ENCODE assay signal across 10 mouse cellular contexts in genomic region chr5:64580340-64580723, GRCm38 (mm10).
A peak's percentile ranks its signal among the peaks of the same experiment; 100 is the strongest.
DNase-seq lines count a peak whose midpoint lies in the region; ATAC-seq and TF ChIP-seq lines count a peak whose summit lies in the region.
"Had no signal": no experiment of that assay in that cellular context is flagged by ENCODE, and none has a peak within 500 bp of the region (broad histone marks: within the 10 kb centered on the region; RNA-seq: fewer than 3 reads in every experiment).

No protein-coding gene starts in this region.

- no peak for DNase-seq in lung, postnatal 10 days
- peak; percentile 49 to 54 for DNase-seq in kidney, postnatal 36 days
- DNase-seq in cerebellum, postnatal 25 days, result no peak
- DNase-seq in left cerebral cortex, adult 2 months (ENCODE audit: extremely low spot score in 1 of 2, low spot score in 2 of 2), result no peak
- DNase-seq: cerebellum, adult 11 months had no signal

- peak overlapping the region; percentile 15; the same call in 1 of the 2 replicates for H3K27ac ChIP-seq in forebrain, embryonic 13.5 days
- no peak overlapping the region for H3K27ac ChIP-seq in forebrain, embryonic 12.5 days
- H3K27ac ChIP-seq in lung, embryonic 15.5 days, result peak overlapping the region; percentile 84
- peak overlapping the region; percentile 87; the same call in 1 of the 2 replicates for H3K27ac ChIP-seq in stomach, embryonic 14.5 days (ENCODE audit: low read length)
- H3K27ac ChIP-seq in left cerebral cortex, adult 2 months, result no peak overlapping the region
- H3K27ac ChIP-seq: macrophage had no signal

- intact Hi-C loops in left cerebral cortex, adult 2 months (cut with DNase I), result no loop called here

- H3K9me3 ChIP-seq in forebrain, embryonic 13.5 days (replicated peaks), result no peaks in the 10 kb centered on the region
- no peaks in the 10 kb centered on the region for H3K9me3 ChIP-seq in forebrain, embryonic 12.5 days
- no peaks in the 10 kb centered on the region for H3K9me3 ChIP-seq in lung, embryonic 15.5 days
- H3K9me3 ChIP-seq in stomach, embryonic 14.5 days (ENCODE audit: control insufficient read depth, low read depth, low read length), result no peaks in the 10 kb centered on the region

- no peaks in the 10 kb centered on the region for H3K36me3 ChIP-seq in forebrain, embryonic 13.5 days (ENCODE audit: poor library complexity, severe bottlenecking)
- no peaks in the 10 kb centered on the region for H3K36me3 ChIP-seq in forebrain, embryonic 12.5 days (replicated peaks)
- H3K36me3 ChIP-seq in lung, embryonic 15.5 days, result no peaks in the 10 kb centered on the region
- H3K36me3 ChIP-seq in stomach, embryonic 14.5 days (ENCODE audit: control insufficient read depth, insufficient read depth, low read length), result no peaks in the 10 kb centered on the region

- no peak for ATAC-seq in forebrain, embryonic 13.5 days
- no peak for ATAC-seq in forebrain, embryonic 12.5 days (ENCODE audit: low FRiP score)
- ATAC-seq in lung, embryonic 15.5 days (ENCODE audit: borderline replicate concordance, extremely low read depth, low FRiP score, low TSS enrichment), result no peak
- no peak for ATAC-seq in stomach, embryonic 14.5 days (ENCODE audit: insufficient number of reproducible peaks, insufficient read depth, low FRiP score, low read depth)

- H3K4me1 ChIP-seq in forebrain, embryonic 13.5 days, result peaks cover 15% of the 10 kb centered on the region
- H3K4me1 ChIP-seq in forebrain, embryonic 12.5 days, result peaks cover 16% of the 10 kb centered on the region
- peaks cover 47% of the 10 kb centered on the region for H3K4me1 ChIP-seq in lung, embryonic 15.5 days
- H3K4me1 ChIP-seq in stomach, embryonic 14.5 days (ENCODE audit: control insufficient read depth, insufficient read depth, low read length), result peaks cover 36% of the 10 kb centered on the region

- TF ChIP-seq CTCF in left cerebral cortex, adult 2 months (IDR thresholded peaks at IDR 0.05), result no peak

- peak overlapping the region; percentile 40; the same call in 1 of the 2 replicates for H3K4me2 ChIP-seq in forebrain, embryonic 13.5 days
- H3K4me2 ChIP-seq in forebrain, embryonic 12.5 days, result no peak overlapping the region
- peak overlapping the region; percentile 40; the same call in 1 of the 2 replicates for H3K4me2 ChIP-seq in lung, embryonic 15.5 days
- peak overlapping the region; percentile 32; the same call in 1 of the 2 replicates for H3K4me2 ChIP-seq in stomach, embryonic 14.5 days (replicated peaks; ENCODE audit: low read depth, low read length)

- 71% methylated on average over 3 of the region's 3 CpGs for WGBS in forebrain, embryonic 13.5 days
- 77% methylated on average over 3 of the region's 3 CpGs for WGBS in forebrain, embryonic 12.5 days
- 65% methylated on average over 3 of the region's 3 CpGs for WGBS in lung, embryonic 15.5 days
- WGBS in stomach, embryonic 14.5 days, result 75% methylated on average over 3 of the region's 3 CpGs

- no peaks in the 10 kb centered on the region for H3K27me3 ChIP-seq in forebrain, embryonic 13.5 days
- no peaks in the 10 kb centered on the region for H3K27me3 ChIP-seq in forebrain, embryonic 12.5 days
- H3K27me3 ChIP-seq in lung, embryonic 15.5 days, result no peaks in the 10 kb centered on the region
- no peaks in the 10 kb centered on the region for H3K27me3 ChIP-seq in stomach, embryonic 14.5 days (ENCODE audit: control insufficient read depth, insufficient read depth, low read length)

- no peak overlapping the region for H3K9ac ChIP-seq in forebrain, embryonic 13.5 days
- H3K9ac ChIP-seq in forebrain, embryonic 12.5 days, result no peak overlapping the region
- H3K9ac ChIP-seq in lung, embryonic 15.5 days, result no peak overlapping the region
- no peak overlapping the region for H3K9ac ChIP-seq in stomach, embryonic 14.5 days (replicated peaks; ENCODE audit: low read depth, low read length)

- H3K4me3 ChIP-seq in forebrain, embryonic 13.5 days, result no peak overlapping the region
- H3K4me3 ChIP-seq in forebrain, embryonic 12.5 days (replicated peaks), result no peak overlapping the region
- H3K4me3 ChIP-seq in lung, embryonic 15.5 days, result no peak overlapping the region
- no peak overlapping the region for H3K4me3 ChIP-seq in stomach, embryonic 14.5 days (ENCODE audit: low read depth, low read length)
- H3K4me3 ChIP-seq in left cerebral cortex, adult 2 months, result no peak overlapping the region

Comparison
In these comparisons a context has a peak if more than half of its experiments do, and no peak if none do; other contexts are left out.
1. H3K27ac ChIP-seq: peak in forebrain, embryonic 13.5 days (single experiment), lung, embryonic 15.5 days (single experiment) and stomach, embryonic 14.5 days (single experiment); none in forebrain, embryonic 12.5 days (single experiment) and left cerebral cortex, adult 2 months (single experiment).
2. DNase-seq: peak in kidney, postnatal 36 days (2 of 2); none in lung, postnatal 10 days (single experiment), cerebellum, postnatal 25 days (0 of 2) and left cerebral cortex, adult 2 months (0 of 2).